Mouse (Mus musculus) spleen, adult 2 months (tissue): ENCODE measurements around the gene Fat3.

ENCODE experiments used
- CTCF ChIP-seq: fragments of 200-500 bp; IDR thresholded peaks from 2 replicates; pipeline ENCODE4 v1.5.1; 2011; ENCODE audit warnings: mild to moderate bottlenecking, inconsistent platforms; ENCODE audit not compliant: insufficient read depth, insufficient read length, insufficient replicate concordance; ENCODE audit errors: extremely low read depth
- POLR2A ChIP-seq: fragments of 200-500 bp; IDR thresholded peaks from 2 replicates; pipeline ENCODE4 v1.6.1; 2011; ENCODE audit warnings: low read depth, low read length, inconsistent platforms

GRCm38 (mm10) chr9:16532884-16533283 lies 31.8 kb upstream of the Fat3 start:
- TF ChIP-seq CTCF (no peak), POLR2A (no peak)
